Mouse (Mus musculus) liver, embryonic 12.5 days (tissue): Measurements from ENCODE around the gene Pde4d. TPM values are rescaled to one million over a fixed set of nuclear protein-coding genes. Genes with fewer than 3 reads are reported as not detected.

Experiments used
- ATAC-seq: fragments of 200-750 bp; cut with Nextera tagmentation; 2 replicates; pipeline ENCODE4 v1.8.0; 2017; ENCODE audit warnings: moderate number of reproducible peaks, mild to moderate bottlenecking, moderate library complexity
- H3K27ac ChIP-seq: fragments of 300-500 bp; sonication (generic); 2 replicates; pipeline ENCODE4 v1.5.1; 2016; ENCODE audit warnings: mild to moderate bottlenecking
- H3K27me3 ChIP-seq: fragments of 300-500 bp; sonication (generic); replicated peaks from 2 replicates; pipeline ENCODE4 v1.6.1; 2016; ENCODE audit warnings: mild to moderate bottlenecking, moderate library complexity
- H3K36me3 ChIP-seq: fragments of 300-500 bp; sonication (generic); 2 replicates; pipeline ENCODE4 v1.6.1; 2016; ENCODE audit warnings: mild to moderate bottlenecking, moderate library complexity
- H3K4me1 ChIP-seq: fragments of 300-500 bp; sonication (generic); 2 replicates; pipeline ENCODE4 v1.6.1; 2016
- H3K4me2 ChIP-seq: fragments of 300-500 bp; sonication (generic); 2 replicates; pipeline ENCODE4 v1.6.1; 2016; ENCODE audit warnings: mild to moderate bottlenecking, moderate library complexity
- H3K4me3 ChIP-seq: fragments of 300-500 bp; sonication (generic); 2 replicates; pipeline ENCODE4 v1.5.1; 2016; ENCODE audit warnings: mild to moderate bottlenecking, moderate library complexity
- H3K9ac ChIP-seq: fragments of 300-500 bp; sonication (generic); 2 replicates; pipeline ENCODE4 v1.6.1; 2016; ENCODE audit warnings: mild to moderate bottlenecking, moderate library complexity
- H3K9me3 ChIP-seq: fragments of 300-500 bp; sonication (generic); replicated peaks from 2 replicates; pipeline ENCODE4 v1.6.1; 2016; ENCODE audit warnings: mild to moderate bottlenecking, moderate library complexity
- WGBS: fragments of 180-500 bp; shearing (Covaris S2); methylation state at CpG from one replicate; pipeline ENCODE4 v1.1.7; 2016; ENCODE audit not compliant: insufficient replicate concordance; 5-methylcytosine and 5-hydroxymethylcytosine counted together
- polyA plus RNA-seq: library from polyadenylated mRNA; unstranded; fragments of >200 nt; fragmentation: Nextera tagmentation; extraction: Ambion mirVana; gene quantifications from 2 replicates; pipeline ENCODE4 v1.2.1, GENCODE M21; 2016

Gene Pde4d
- polyA plus RNA-seq, 1 experiment from 2014 or later: 19.4 TPM

GRCm38 (mm10) chr13:109662099-109662498, 1212.4 kb downstream of the Pde4d start:
- ATAC-seq: no peak
- Histone ChIP-seq H3K9me3 (no peaks in the 10 kb centered on the region), H3K4me3 (no peak overlapping the region), H3K4me1 (peaks cover 57% of the 10 kb centered on the region), H3K36me3 (no peaks in the 10 kb centered on the region), H3K27ac (peak overlapping the region; percentile 60), H3K9ac (0 out of 2 replicates have a peak overlapping the region, but pooled peaks have one; percentile 22), H3K4me2 (no peak overlapping the region), H3K27me3 (no peaks in the 10 kb centered on the region)
- 64% methylated on average over 5 of the region's 5 CpGs for WGBS

GRCm38 (mm10) chr13:109662731-109663130, 1213.0 kb downstream of the Pde4d start:
- Histone ChIP-seq H3K27ac (peak overlapping the region; percentile 60), H3K4me2 (no peak overlapping the region), H3K4me3 (no peak overlapping the region), H3K36me3 (no peaks in the 10 kb centered on the region), H3K9ac (no peak overlapping the region), H3K4me1 (peaks cover 57% of the 10 kb centered on the region), H3K27me3 (no peaks in the 10 kb centered on the region), H3K9me3 (no peaks in the 10 kb centered on the region)
- 66% methylated on average over 3 of the region's 3 CpGs for WGBS
- ATAC-seq: no peak

GRCm38 (mm10) chr13:109664956-109665802, 1215.4 kb downstream of the Pde4d start:
- Histone ChIP-seq H3K4me2 (peak overlapping the region; percentile 54), H3K9ac (peak overlapping the region; percentile 56), H3K4me1 (peaks cover 68% of the 10 kb centered on the region), H3K36me3 (no peaks in the 10 kb centered on the region), H3K4me3 (peak overlapping the region; percentile 1; the same call in 1 of the 2 replicates), H3K27me3 (no peaks in the 10 kb centered on the region), H3K9me3 (no peaks in the 10 kb centered on the region), H3K27ac (peak overlapping the region; percentile 90)
- WGBS: 51% methylated on average over 10 of the region's 10 CpGs
- ATAC-seq: peak; percentile 61

- 17% methylated on average over 10 of the region's 10 CpGs for WGBS
- peak overlapping the region; percentile 56 for H3K9ac ChIP-seq
- H3K27me3 ChIP-seq: no peaks in the 10 kb centered on the region
- peak overlapping the region; percentile 54 for H3K4me2 ChIP-seq
- peaks cover 76% of the 10 kb centered on the region for H3K4me1 ChIP-seq
- H3K4me3 ChIP-seq: peak overlapping the region; percentile 14; the same call in 1 of the 2 replicates
- H3K27ac ChIP-seq: peak overlapping the region; percentile 90
- ATAC-seq: peak; percentile 97
- no peaks in the 10 kb centered on the region for H3K36me3 ChIP-seq
- no peaks in the 10 kb centered on the region for H3K9me3 ChIP-seq
Measured at GRCm38 (mm10) chr13:109665803-109666403, 1216.2 kb downstream of the Pde4d start.

- Histone ChIP-seq H3K27me3 (no peaks in the 10 kb centered on the region), H3K27ac (peak overlapping the region; percentile 51; the same call in 1 of the 2 replicates), H3K9ac (no peak overlapping the region; the same call in 1 of the 2 replicates), H3K4me1 (peaks cover 68% of the 10 kb centered on the region), H3K36me3 (no peaks in the 10 kb centered on the region), H3K4me3 (no peak overlapping the region), H3K4me2 (no peak overlapping the region), H3K9me3 (no peaks in the 10 kb centered on the region)
- no peak for ATAC-seq
- WGBS: 88% methylated on average over 4 of the region's 4 CpGs
Measured at GRCm38 (mm10) chr13:109669965-109670364, 1220.2 kb downstream of the Pde4d start.

GRCm38 (mm10) chr13:109671589-109672347, 1222.0 kb downstream of the Pde4d start:
- ATAC-seq: no peak
- Histone ChIP-seq H3K4me1 (peaks cover 59% of the 10 kb centered on the region), H3K9ac (no peak overlapping the region), H3K9me3 (no peaks in the 10 kb centered on the region), H3K4me2 (no peak overlapping the region), H3K4me3 (no peak overlapping the region), H3K27me3 (no peaks in the 10 kb centered on the region), H3K27ac (no peak overlapping the region), H3K36me3 (no peaks in the 10 kb centered on the region)
- 65% methylated on average over 8 of the region's 8 CpGs for WGBS

- Histone ChIP-seq H3K4me2 (no peak overlapping the region), H3K27ac (peak overlapping the region; percentile 31; the same call in 1 of the 2 replicates), H3K27me3 (no peaks in the 10 kb centered on the region), H3K4me3 (no peak overlapping the region), H3K9me3 (no peaks in the 10 kb centered on the region), H3K4me1 (peaks cover 53% of the 10 kb centered on the region), H3K36me3 (no peaks in the 10 kb centered on the region), H3K9ac (no peak overlapping the region)
- 42% methylated on average over 4 of the region's 4 CpGs for WGBS
- no peak for ATAC-seq
Measured at GRCm38 (mm10) chr13:109677047-109677446, 1227.3 kb downstream of the Pde4d start.

- Histone ChIP-seq H3K36me3 (no peaks in the 10 kb centered on the region), H3K4me1 (peaks cover 56% of the 10 kb centered on the region), H3K9me3 (no peaks in the 10 kb centered on the region), H3K4me2 (0 out of 2 replicates have a peak overlapping the region, but pooled peaks have one; percentile 2), H3K27me3 (no peaks in the 10 kb centered on the region), H3K4me3 (no peak overlapping the region), H3K27ac (peak overlapping the region; percentile 56; the same call in 1 of the 2 replicates), H3K9ac (no peak overlapping the region)
- 42% methylated on average over 3 of the region's 3 CpGs for WGBS
- ATAC-seq: no peak; the same call in 1 of the 2 replicates
Measured at GRCm38 (mm10) chr13:109677617-109678016, 1227.9 kb downstream of the Pde4d start.

GRCm38 (mm10) chr13:109678991-109679390, 1229.2 kb downstream of the Pde4d start:
- Histone ChIP-seq H3K9ac (no peak overlapping the region), H3K9me3 (no peaks in the 10 kb centered on the region), H3K4me3 (no peak overlapping the region), H3K4me2 (no peak overlapping the region), H3K4me1 (peaks cover 70% of the 10 kb centered on the region), H3K36me3 (no peaks in the 10 kb centered on the region), H3K27ac (0 out of 2 replicates have a peak overlapping the region, but pooled peaks have one; percentile 66), H3K27me3 (no peaks in the 10 kb centered on the region)
- no peak for ATAC-seq
- 61% methylated on average over 1 of the region's 1 CpGs for WGBS

GRCm38 (mm10) chr13:109680229-109680628, 1230.5 kb downstream of the Pde4d start:
- peak; percentile 76 for ATAC-seq
- no peak overlapping the region for H3K4me2 ChIP-seq
- H3K4me1 ChIP-seq: peaks cover 82% of the 10 kb centered on the region
- no peaks in the 10 kb centered on the region for H3K36me3 ChIP-seq
- no peak overlapping the region for H3K9ac ChIP-seq
- peak overlapping the region; percentile 66 for H3K27ac ChIP-seq
- no peaks in the 10 kb centered on the region for H3K27me3 ChIP-seq
- H3K4me3 ChIP-seq: no peak overlapping the region
- no peaks in the 10 kb centered on the region for H3K9me3 ChIP-seq
- 24% methylated on average over 8 of the region's 8 CpGs for WGBS

GRCm38 (mm10) chr13:109681699-109682293, 1232.0 kb downstream of the Pde4d start:
- peaks cover 73% of the 10 kb centered on the region for H3K4me1 ChIP-seq
- peak overlapping the region; percentile 5; the same call in 1 of the 2 replicates for H3K27ac ChIP-seq

More at GRCm38 (mm10) chr13:109681699-109682293, 1232.0 kb downstream of the Pde4d start:
- H3K4me2 ChIP-seq: no peak overlapping the region
- H3K9me3 ChIP-seq: no peaks in the 10 kb centered on the region
- no peak overlapping the region for H3K4me3 ChIP-seq
- no peak overlapping the region for H3K9ac ChIP-seq
- ATAC-seq: no peak
- H3K27me3 ChIP-seq: no peaks in the 10 kb centered on the region
- no peaks in the 10 kb centered on the region for H3K36me3 ChIP-seq
- WGBS: 65% methylated on average over 4 of the region's 4 CpGs
